In genomic region chr17:69365049-69365448, GRCm38 (mm10) we compare ENCODE assay signal across 8 mouse cellular contexts. TPM values are rescaled to one million over a fixed set of nuclear protein-coding genes. Genes with fewer than 3 reads are reported as not detected.
A peak's percentile ranks its signal among the peaks of the same experiment; 100 is the strongest.
DNase-seq lines count a peak whose midpoint lies in the region; ATAC-seq and TF ChIP-seq lines count a peak whose summit lies in the region.

No protein-coding gene starts in this region.

- ATAC-seq in CD4-positive, CD25-positive, alpha-beta regulatory T cell, adult 4 months: peak; percentile 29
- ATAC-seq in liver, embryonic 14.5 days (ENCODE audit: insufficient read depth): no peak

- no peak overlapping the region for H3K9ac ChIP-seq in liver, embryonic 14.5 days (replicated peaks)

- H3K27ac ChIP-seq in liver, embryonic 14.5 days: no peak overlapping the region

- no peaks in the 10 kb centered on the region for H3K4me1 ChIP-seq in liver, embryonic 14.5 days (replicated peaks; ENCODE audit: control insufficient read depth in 2 of 2, insufficient read depth in 2 of 2, low read length in 1 of 2)

- no peaks in the 10 kb centered on the region; the same call in 1 of the 2 replicates for H3K9me3 ChIP-seq in liver, embryonic 14.5 days (ENCODE audit: control insufficient read depth, low read length)

- peak; percentile 88 for TF ChIP-seq CTCF in liver, embryonic 14.5 days (IDR thresholded peaks at IDR 0.05; ENCODE audit: low read depth)

- DNase-seq in kidney, adult 18-20 months: peak; percentile 9
- DNase-seq in kidney, adult 8-10 months: no peak
- peak; percentile 45 for DNase-seq in T-cell, adult 2 months (ENCODE audit: low spot score)
- peak; percentile 52 to 53 (median 52) for DNase-seq in liver, embryonic 14.5 days (ENCODE audit: low read depth in 3 of 3, low spot score in 3 of 3)
- peak; percentile 73 for DNase-seq in testis, postnatal 10 days (ENCODE audit: low spot score)
- DNase-seq in ovary, postnatal 10 days (ENCODE audit: low spot score): no peak
- DNase-seq in left cerebral cortex, adult 9 months (ENCODE audit: low spot score in 2 of 2): no peak

- H3K27me3 ChIP-seq in liver, embryonic 14.5 days (ENCODE audit: control insufficient read depth, insufficient read depth, low read length): no peaks in the 10 kb centered on the region

- H3K4me3 ChIP-seq in liver, embryonic 14.5 days (ENCODE audit: insufficient read depth in 1 of 2, low read depth in 2 of 2, low read length in 2 of 2): no peak overlapping the region

- H3K36me3 ChIP-seq in liver, embryonic 14.5 days (replicated peaks; ENCODE audit: control insufficient read depth, insufficient read depth, low read depth): no peaks in the 10 kb centered on the region

- no peak for TF ChIP-seq EP300 in liver, embryonic 14.5 days (IDR thresholded peaks at IDR 0.05; ENCODE audit: low read depth)

- H3K4me2 ChIP-seq in liver, embryonic 14.5 days (ENCODE audit: low read depth): no peak overlapping the region

- 65% methylated on average over 3 of the region's 3 CpGs for WGBS in liver, embryonic 14.5 days (ENCODE audit: insufficient replicate concordance)

RNA-seq across cellular contexts. Expression of gene Zbtb14, which starts 17.8 kb away (rescaled TPM):
- polyA plus RNA-seq in CD4-positive, CD25-positive, alpha-beta regulatory T cell, adult 4 months (2017; shearing (Covaris generic)): 10 to 100 TPM; 16.3 to 19.6 TPM
- polyA plus RNA-seq in liver, embryonic 14.5 days (2012; rRNA removed): 4.1 and 5.3 TPM in 2 replicates
- polyA plus RNA-seq in liver, embryonic 14.5 days (2014; fragmentation: Nextera tagmentation; extraction: Ambion mirVana): 7.6 and 7.8 TPM in 2 replicates

Comparison
In these comparisons a context has a peak if more than half of its experiments do, and no peak if none do; other contexts are left out.
1. DNase-seq: peak in kidney, adult 18-20 months (single experiment), T-cell, adult 2 months (single experiment), liver, embryonic 14.5 days (3 of 3) and testis, postnatal 10 days (single experiment); none in kidney, adult 8-10 months (0 of 2), ovary, postnatal 10 days (single experiment) and left cerebral cortex, adult 9 months (0 of 2).